Mouse (Mus musculus): Measurements from ENCODE around the gene Sumo3. TPM values are rescaled to one million over a fixed set of nuclear protein-coding genes. Genes with fewer than 3 reads are reported as not detected.

The Sumo3 gene
- polyA plus RNA-seq, 1 experiment, result 3.3 TPM

DNA sequence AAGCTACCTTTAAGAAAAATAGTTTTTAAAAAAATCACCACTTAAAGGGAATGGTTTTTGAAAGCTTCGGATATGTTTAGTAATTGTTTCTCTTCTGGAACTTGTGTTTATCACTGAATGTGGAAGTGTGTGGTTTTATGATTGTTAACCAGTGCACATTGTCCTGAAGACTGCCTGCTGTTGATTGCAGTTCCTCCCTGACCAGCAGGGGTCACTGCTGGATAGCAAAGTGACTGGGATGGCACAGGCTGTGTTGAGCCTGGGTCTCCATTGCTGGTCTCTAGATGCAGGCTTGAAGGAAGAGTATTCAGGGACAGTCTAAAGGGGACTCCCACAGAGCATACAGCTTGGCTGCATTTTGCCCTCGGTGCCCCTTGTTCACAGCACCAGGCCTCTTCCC is 21.6 kb downstream of the Sumo3 start:
- H3K4me3 ChIP-seq (replicated peaks), result no peak overlapping the region
- peaks cover 44% of the 10 kb centered on the region for H3K4me1 ChIP-seq (ENCODE audit: control insufficient read depth)
- peaks cover 70% of the 10 kb centered on the region for H3K36me3 ChIP-seq (ENCODE audit: control insufficient read depth)
- TF ChIP-seq GATA1 (IDR thresholded peaks at IDR 0.05; ENCODE audit: low read length) (no peak), TAL1 (IDR thresholded peaks at IDR 0.05; ENCODE audit: low read length) (no peak)
- H3K9me3 ChIP-seq (ENCODE audit: control insufficient read depth, low read length), result no peaks in the 10 kb centered on the region
- no peaks in the 10 kb centered on the region for H3K27me3 ChIP-seq (ENCODE audit: control insufficient read depth)

- no peaks in the 10 kb centered on the region for H3K9me3 ChIP-seq (ENCODE audit: control insufficient read depth, low read length)
- TF ChIP-seq GATA1 (IDR thresholded peaks at IDR 0.05; ENCODE audit: low read length), result no peak
- no peak for TF ChIP-seq TAL1 (IDR thresholded peaks at IDR 0.05; ENCODE audit: low read length)
- H3K36me3 ChIP-seq (ENCODE audit: control insufficient read depth), result peaks cover 81% of the 10 kb centered on the region
- no peaks in the 10 kb centered on the region for H3K27me3 ChIP-seq (ENCODE audit: control insufficient read depth)
- peaks cover 31% of the 10 kb centered on the region for H3K4me1 ChIP-seq (ENCODE audit: control insufficient read depth)
- no peak overlapping the region for H3K4me3 ChIP-seq (replicated peaks)
Measured at GRCm38 (mm10) chr10:77629163-77629562, 23.3 kb downstream of the Sumo3 start.

- H3K27me3 ChIP-seq (ENCODE audit: control insufficient read depth), result no peaks in the 10 kb centered on the region
- no peaks in the 10 kb centered on the region for H3K9me3 ChIP-seq (ENCODE audit: control insufficient read depth, low read length)
- TF ChIP-seq TAL1 (IDR thresholded peaks at IDR 0.05; ENCODE audit: low read length) (no peak), GATA1 (IDR thresholded peaks at IDR 0.05; ENCODE audit: low read length) (no peak)
- peaks cover 23% of the 10 kb centered on the region for H3K4me1 ChIP-seq (ENCODE audit: control insufficient read depth)
- no peak overlapping the region for H3K4me3 ChIP-seq (replicated peaks)
- H3K36me3 ChIP-seq (ENCODE audit: control insufficient read depth), result peaks cover 79% of the 10 kb centered on the region
Measured at GRCm38 (mm10) chr10:77629970-77630369, 24.1 kb downstream of the Sumo3 start.

- Histone ChIP-seq H3K27me3 (ENCODE audit: control insufficient read depth) (no peaks in the 10 kb centered on the region), H3K9me3 (ENCODE audit: control insufficient read depth, low read length) (no peaks in the 10 kb centered on the region), H3K4me3 (replicated peaks) (no peak overlapping the region), H3K36me3 (ENCODE audit: control insufficient read depth) (peaks cover 90% of the 10 kb centered on the region), H3K4me1 (ENCODE audit: control insufficient read depth) (peaks cover 3% of the 10 kb centered on the region; the same call in 1 of the 2 replicates)
- TF ChIP-seq TAL1 (IDR thresholded peaks at IDR 0.05; ENCODE audit: low read length) (no peak), GATA1 (IDR thresholded peaks at IDR 0.05; ENCODE audit: low read length) (no peak)
Measured at GRCm38 (mm10) chr10:77634016-77634415, 28.1 kb downstream of the Sumo3 start.

- Histone ChIP-seq H3K36me3 (ENCODE audit: control insufficient read depth) (peaks cover 89% of the 10 kb centered on the region), H3K9me3 (ENCODE audit: control insufficient read depth, low read length) (no peaks in the 10 kb centered on the region), H3K27me3 (ENCODE audit: control insufficient read depth) (no peaks in the 10 kb centered on the region), H3K4me3 (replicated peaks) (no peak overlapping the region), H3K4me1 (ENCODE audit: control insufficient read depth) (peaks cover 2% of the 10 kb centered on the region; the same call in 1 of the 2 replicates)
- TF ChIP-seq GATA1 (IDR thresholded peaks at IDR 0.05; ENCODE audit: low read length) (no peak), TAL1 (IDR thresholded peaks at IDR 0.05; ENCODE audit: low read length) (no peak)
Measured at GRCm38 (mm10) chr10:77634452-77635231, 28.7 kb downstream of the Sumo3 start.

DNA sequence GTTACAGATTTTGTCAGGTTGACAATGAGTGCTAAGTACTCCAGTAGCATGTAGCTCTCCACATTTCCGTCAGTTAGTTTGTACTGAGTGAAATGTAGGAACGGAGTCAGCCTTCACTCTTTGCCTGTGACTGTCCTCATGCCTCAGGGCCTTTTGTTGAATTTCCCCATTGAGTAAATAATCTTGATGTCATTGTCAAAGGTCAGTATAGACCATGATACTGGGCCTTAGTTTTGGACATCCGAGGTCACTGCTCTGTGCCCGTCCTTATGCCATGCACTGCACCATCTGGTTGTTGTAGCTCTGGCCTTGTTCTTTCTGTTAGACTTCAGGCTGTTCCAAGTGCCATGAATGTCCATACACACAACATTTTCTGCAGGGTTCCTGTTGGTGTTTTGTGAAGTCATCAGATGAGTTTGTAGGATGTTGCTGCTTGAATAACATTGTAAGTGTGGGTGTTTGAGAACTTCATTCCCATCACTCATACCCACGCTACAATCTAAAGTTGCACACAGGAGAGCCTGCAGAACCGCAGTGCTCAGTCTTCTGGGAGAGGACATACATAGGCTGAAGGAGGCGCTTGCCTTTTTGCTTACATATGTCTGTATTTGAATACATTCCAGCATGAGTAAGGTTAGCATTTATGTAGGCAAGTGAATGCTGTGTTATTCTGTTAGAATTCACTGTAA is 30.5 kb downstream of the Sumo3 start:
- TF ChIP-seq TAL1 (IDR thresholded peaks at IDR 0.05; ENCODE audit: low read length) (no peak), GATA1 (IDR thresholded peaks at IDR 0.05; ENCODE audit: low read length) (no peak)
- Histone ChIP-seq H3K36me3 (ENCODE audit: control insufficient read depth) (peaks cover 92% of the 10 kb centered on the region), H3K9me3 (ENCODE audit: control insufficient read depth, low read length) (no peaks in the 10 kb centered on the region), H3K4me1 (ENCODE audit: control insufficient read depth) (peaks cover 2% of the 10 kb centered on the region; the same call in 1 of the 2 replicates), H3K27me3 (ENCODE audit: control insufficient read depth) (no peaks in the 10 kb centered on the region), H3K4me3 (replicated peaks) (no peak overlapping the region)

GRCm38 (mm10) chr10:77638956-77639355 is 33.1 kb downstream of the Sumo3 start:
- TF ChIP-seq TAL1 (IDR thresholded peaks at IDR 0.05; ENCODE audit: low read length) (no peak), GATA1 (IDR thresholded peaks at IDR 0.05; ENCODE audit: low read length) (no peak)
- Histone ChIP-seq H3K27me3 (ENCODE audit: control insufficient read depth) (no peaks in the 10 kb centered on the region), H3K4me1 (ENCODE audit: control insufficient read depth) (peaks cover 2% of the 10 kb centered on the region; the same call in 1 of the 2 replicates), H3K4me3 (replicated peaks) (no peak overlapping the region), H3K9me3 (ENCODE audit: control insufficient read depth, low read length) (no peaks in the 10 kb centered on the region), H3K36me3 (ENCODE audit: control insufficient read depth) (peaks cover 90% of the 10 kb centered on the region)

DNA sequence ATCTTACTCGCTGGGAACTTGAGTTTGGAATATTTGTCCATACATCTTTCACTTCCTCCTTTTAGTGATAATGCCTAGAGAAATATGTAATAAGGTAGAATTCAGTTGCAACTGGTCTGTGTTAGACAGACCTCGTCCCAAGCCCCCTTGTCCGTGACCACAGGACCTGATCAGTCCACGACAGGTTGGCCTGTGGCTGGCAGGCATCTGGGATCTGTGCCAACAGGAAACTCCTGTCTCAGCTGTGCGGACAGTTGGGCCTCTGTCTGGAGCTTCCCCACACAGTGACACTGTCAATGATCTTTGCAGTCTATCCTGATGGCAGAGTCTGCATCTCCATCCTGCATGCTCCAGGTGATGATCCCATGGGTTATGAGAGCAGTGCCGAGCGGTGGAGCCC is 37.3 kb downstream of the Sumo3 start:
- Histone ChIP-seq H3K27me3 (ENCODE audit: control insufficient read depth) (no peaks in the 10 kb centered on the region), H3K4me1 (ENCODE audit: control insufficient read depth) (peaks cover 2% of the 10 kb centered on the region; the same call in 1 of the 2 replicates), H3K4me3 (replicated peaks) (no peak overlapping the region), H3K36me3 (ENCODE audit: control insufficient read depth) (peaks cover 83% of the 10 kb centered on the region), H3K9me3 (ENCODE audit: control insufficient read depth, low read length) (no peaks in the 10 kb centered on the region)
- TF ChIP-seq GATA1 (IDR thresholded peaks at IDR 0.05; ENCODE audit: low read length) (no peak), TAL1 (IDR thresholded peaks at IDR 0.05; ENCODE audit: low read length) (no peak)

- Histone ChIP-seq H3K27me3 (ENCODE audit: control insufficient read depth) (no peaks in the 10 kb centered on the region), H3K4me1 (ENCODE audit: control insufficient read depth) (no peaks in the 10 kb centered on the region), H3K4me3 (replicated peaks) (no peak overlapping the region), H3K9me3 (ENCODE audit: control insufficient read depth, low read length) (no peaks in the 10 kb centered on the region), H3K36me3 (ENCODE audit: control insufficient read depth) (peaks cover 63% of the 10 kb centered on the region)
- no peak for TF ChIP-seq TAL1 (IDR thresholded peaks at IDR 0.05; ENCODE audit: low read length)
- no peak for TF ChIP-seq GATA1 (IDR thresholded peaks at IDR 0.05; ENCODE audit: low read length)
Measured at GRCm38 (mm10) chr10:77645571-77645970, 39.7 kb downstream of the Sumo3 start.

Measured in erythroblast, embryonic 14.5 days (primary cell).